Mouse (Mus musculus): ENCODE measurements at regions not wholly inside any gene's neighbourhood (a gene's known extent, or its start where the extent isn't known, plus 50 kb on each side); places are given as distances from the start of the nearest gene placed in this dataset.

DNA sequence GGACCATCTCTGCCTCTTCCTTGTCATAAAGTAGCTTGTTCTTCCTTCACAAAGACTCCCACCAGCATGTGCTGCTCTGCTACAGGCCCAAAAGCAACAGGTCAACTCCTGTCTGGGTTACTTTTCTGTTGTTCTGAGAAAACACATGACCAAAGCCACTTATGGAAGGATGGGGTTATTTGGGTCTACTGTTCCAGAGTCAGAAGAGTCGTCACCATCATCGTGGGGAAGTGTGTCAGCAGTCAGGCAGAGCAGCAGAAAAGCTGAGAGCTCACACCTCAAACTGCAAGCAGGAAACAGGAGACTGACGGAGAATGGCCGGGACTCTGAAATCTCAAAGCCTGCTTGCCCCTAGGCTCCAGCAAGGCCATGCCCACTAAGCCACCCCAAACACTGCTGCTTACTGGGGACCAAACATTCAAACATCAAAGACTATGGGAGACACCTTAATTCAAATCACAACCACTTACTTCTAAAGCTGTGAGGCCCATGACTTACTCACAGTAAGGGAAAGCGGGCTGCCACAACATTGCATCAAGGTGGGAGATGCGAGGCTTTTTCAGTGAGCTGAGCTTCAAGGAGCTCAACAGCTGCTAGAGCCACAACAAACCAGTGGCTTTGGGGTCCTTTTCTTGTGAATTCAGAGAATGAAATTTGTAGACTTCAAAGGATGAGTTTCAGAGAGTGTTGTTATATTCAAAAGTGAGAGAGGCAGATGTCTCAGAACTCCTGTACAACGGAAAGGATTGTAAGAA lies 96.6 kb upstream of the Hs6st1 start:
- Histone ChIP-seq H3K79me2 (ENCODE audit: control insufficient read depth, insufficient read depth) (no peaks in the 10 kb centered on the region), H3K4me3 (ENCODE audit: insufficient read depth, poor library complexity, severe bottlenecking) (no peak overlapping the region), H3K27me3 (ENCODE audit: control insufficient read depth, insufficient read depth, insufficient read length) (no peaks in the 10 kb centered on the region), H3ac (ENCODE audit: control insufficient read depth, insufficient read length, low read depth) (no peak overlapping the region), H3K36me3 (ENCODE audit: control insufficient read depth, insufficient read depth) (no peaks in the 10 kb centered on the region), H3K79me3 (ENCODE audit: low read depth) (no peaks in the 10 kb centered on the region)
- TF ChIP-seq CTCF (IDR thresholded peaks at IDR 0.05; ENCODE audit: control insufficient read depth, insufficient read depth, insufficient read length) (no peak), MYOG (IDR thresholded peaks at IDR 0.05; ENCODE audit: control insufficient read depth, extremely low read depth, insufficient read length) (no peak), USF1 (IDR thresholded peaks at IDR 0.05; ENCODE audit: low read depth) (no peak), FOSL1 (IDR thresholded peaks at IDR 0.05; ENCODE audit: insufficient read depth, low read length, poor library complexity, severe bottlenecking) (no peak), MAX (IDR thresholded peaks at IDR 0.05) (no peak), CEBPB (IDR thresholded peaks at IDR 0.05; ENCODE audit: low read depth) (no peak), MYOD1 (IDR thresholded peaks at IDR 0.05; ENCODE audit: control insufficient read depth, insufficient read length, low read depth) (no peak)

DNA sequence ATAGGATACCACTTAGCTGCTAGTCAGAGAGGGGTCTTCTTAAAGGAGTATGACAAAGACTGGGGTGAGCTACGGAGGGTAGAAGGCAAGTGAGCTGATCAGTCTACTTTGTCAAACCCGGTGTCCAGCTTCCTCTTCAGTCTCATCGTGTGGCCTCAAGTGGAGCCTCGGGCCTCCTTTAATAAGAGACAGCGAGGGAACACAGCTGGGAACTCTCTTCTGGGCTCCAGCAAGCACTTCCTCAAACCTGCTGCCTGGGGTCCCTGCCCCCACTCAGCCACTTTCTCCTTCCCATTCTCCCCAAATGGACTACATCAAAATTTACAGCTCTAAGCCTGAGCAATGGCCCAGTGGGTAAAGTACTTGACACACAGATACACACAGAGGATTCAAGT lies 96.0 kb upstream of the Hs6st1 start:
- TF ChIP-seq MAX (IDR thresholded peaks at IDR 0.05) (no peak), FOSL1 (IDR thresholded peaks at IDR 0.05; ENCODE audit: insufficient read depth, low read length, poor library complexity, severe bottlenecking) (no peak), CTCF (IDR thresholded peaks at IDR 0.05; ENCODE audit: control insufficient read depth, insufficient read depth, insufficient read length) (no peak), MYOG (IDR thresholded peaks at IDR 0.05; ENCODE audit: control insufficient read depth, extremely low read depth, insufficient read length) (no peak), CEBPB (IDR thresholded peaks at IDR 0.05; ENCODE audit: low read depth) (no peak), USF1 (IDR thresholded peaks at IDR 0.05; ENCODE audit: low read depth) (no peak), MYOD1 (IDR thresholded peaks at IDR 0.05; ENCODE audit: control insufficient read depth, insufficient read length, low read depth) (no peak)
- Histone ChIP-seq H3K79me3 (ENCODE audit: low read depth) (no peaks in the 10 kb centered on the region), H3K36me3 (ENCODE audit: control insufficient read depth, insufficient read depth) (no peaks in the 10 kb centered on the region), H3K27me3 (ENCODE audit: control insufficient read depth, insufficient read depth, insufficient read length) (no peaks in the 10 kb centered on the region), H3ac (ENCODE audit: control insufficient read depth, insufficient read length, low read depth) (no peak overlapping the region), H3K79me2 (ENCODE audit: control insufficient read depth, insufficient read depth) (no peaks in the 10 kb centered on the region), H3K4me3 (ENCODE audit: insufficient read depth, poor library complexity, severe bottlenecking) (no peak overlapping the region)

DNA sequence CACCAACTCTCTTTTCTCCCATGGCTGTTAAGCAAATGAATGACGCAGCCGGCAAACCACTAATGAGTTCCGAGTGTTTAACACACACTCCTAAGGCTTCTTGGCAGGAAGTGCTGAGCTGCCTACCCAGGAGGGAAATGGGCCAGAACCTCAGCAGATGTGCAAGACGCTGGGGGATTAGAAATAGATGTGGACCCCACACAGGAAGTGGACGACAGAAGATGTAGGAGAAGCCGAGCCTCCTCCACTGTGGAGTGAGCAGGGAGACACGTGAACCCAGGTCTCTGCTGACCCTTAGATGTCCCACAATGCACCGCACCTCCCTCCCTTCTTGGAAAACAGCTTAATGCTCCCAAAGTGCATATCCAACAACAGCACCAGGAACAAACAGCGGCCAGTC lies 94.8 kb upstream of the Hs6st1 start:
- Histone ChIP-seq H3K27me3 (ENCODE audit: control insufficient read depth, insufficient read depth, insufficient read length) (no peaks in the 10 kb centered on the region), H3K79me2 (ENCODE audit: control insufficient read depth, insufficient read depth) (no peaks in the 10 kb centered on the region), H3K79me3 (ENCODE audit: low read depth) (no peaks in the 10 kb centered on the region), H3K36me3 (ENCODE audit: control insufficient read depth, insufficient read depth) (no peaks in the 10 kb centered on the region), H3ac (ENCODE audit: control insufficient read depth, insufficient read length, low read depth) (no peak overlapping the region), H3K4me3 (ENCODE audit: insufficient read depth, poor library complexity, severe bottlenecking) (no peak overlapping the region)
- TF ChIP-seq MYOD1 (IDR thresholded peaks at IDR 0.05; ENCODE audit: control insufficient read depth, insufficient read length, low read depth) (no peak), CEBPB (IDR thresholded peaks at IDR 0.05; ENCODE audit: low read depth) (no peak), USF1 (IDR thresholded peaks at IDR 0.05; ENCODE audit: low read depth) (no peak), MAX (IDR thresholded peaks at IDR 0.05) (no peak), FOSL1 (IDR thresholded peaks at IDR 0.05; ENCODE audit: insufficient read depth, low read length, poor library complexity, severe bottlenecking) (no peak), CTCF (IDR thresholded peaks at IDR 0.05; ENCODE audit: control insufficient read depth, insufficient read depth, insufficient read length) (no peak), MYOG (IDR thresholded peaks at IDR 0.05; ENCODE audit: control insufficient read depth, extremely low read depth, insufficient read length) (no peak)

DNA sequence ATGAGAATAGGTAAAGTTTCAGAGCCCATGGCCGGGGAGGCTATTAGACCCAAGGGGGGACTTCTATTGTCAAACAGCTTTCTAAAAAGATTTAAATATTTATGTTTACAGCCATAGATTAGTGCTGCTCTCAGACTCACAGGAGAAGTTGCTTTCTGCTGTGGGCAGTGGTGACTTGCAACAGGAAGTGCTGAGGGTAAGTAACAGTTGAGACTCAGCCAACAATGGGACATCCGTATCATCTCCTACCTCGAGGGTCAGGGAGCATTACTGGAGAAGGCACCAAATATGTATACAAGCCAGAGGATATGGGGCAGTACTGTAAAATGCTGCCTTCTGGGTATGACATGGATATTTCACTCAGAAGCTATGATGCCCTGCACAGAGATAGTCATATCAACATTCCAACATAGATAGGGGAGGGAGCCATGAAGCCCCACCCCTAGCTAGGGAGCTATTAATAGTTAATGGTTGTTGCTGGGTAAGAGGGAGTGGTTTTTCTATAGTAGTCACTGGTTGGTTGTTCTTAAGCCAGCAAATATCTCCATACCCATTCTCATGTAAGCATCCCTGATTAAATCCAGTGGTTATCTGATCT lies 92.5 kb upstream of the Hs6st1 start:
- TF ChIP-seq MYOD1 (IDR thresholded peaks at IDR 0.05; ENCODE audit: control insufficient read depth, insufficient read length, low read depth): no peak
- TF ChIP-seq CEBPB (IDR thresholded peaks at IDR 0.05; ENCODE audit: low read depth): no peak
- TF ChIP-seq FOSL1 (IDR thresholded peaks at IDR 0.05; ENCODE audit: insufficient read depth, low read length, poor library complexity, severe bottlenecking): no peak
- no peak for TF ChIP-seq MAX (IDR thresholded peaks at IDR 0.05)
- TF ChIP-seq MYOG (IDR thresholded peaks at IDR 0.05; ENCODE audit: control insufficient read depth, extremely low read depth, insufficient read length): no peak
- TF ChIP-seq CTCF (IDR thresholded peaks at IDR 0.05; ENCODE audit: control insufficient read depth, insufficient read depth, insufficient read length): no peak
- no peak for TF ChIP-seq USF1 (IDR thresholded peaks at IDR 0.05; ENCODE audit: low read depth)
- no peaks in the 10 kb centered on the region for H3K79me2 ChIP-seq (ENCODE audit: control insufficient read depth, insufficient read depth)
- H3ac ChIP-seq (ENCODE audit: control insufficient read depth, insufficient read length, low read depth): no peak overlapping the region
- H3K36me3 ChIP-seq (ENCODE audit: control insufficient read depth, insufficient read depth): no peaks in the 10 kb centered on the region
- no peaks in the 10 kb centered on the region for H3K79me3 ChIP-seq (ENCODE audit: low read depth)
- H3K4me3 ChIP-seq (ENCODE audit: insufficient read depth, poor library complexity, severe bottlenecking): no peak overlapping the region
- H3K27me3 ChIP-seq (ENCODE audit: control insufficient read depth, insufficient read depth, insufficient read length): no peaks in the 10 kb centered on the region

DNA sequence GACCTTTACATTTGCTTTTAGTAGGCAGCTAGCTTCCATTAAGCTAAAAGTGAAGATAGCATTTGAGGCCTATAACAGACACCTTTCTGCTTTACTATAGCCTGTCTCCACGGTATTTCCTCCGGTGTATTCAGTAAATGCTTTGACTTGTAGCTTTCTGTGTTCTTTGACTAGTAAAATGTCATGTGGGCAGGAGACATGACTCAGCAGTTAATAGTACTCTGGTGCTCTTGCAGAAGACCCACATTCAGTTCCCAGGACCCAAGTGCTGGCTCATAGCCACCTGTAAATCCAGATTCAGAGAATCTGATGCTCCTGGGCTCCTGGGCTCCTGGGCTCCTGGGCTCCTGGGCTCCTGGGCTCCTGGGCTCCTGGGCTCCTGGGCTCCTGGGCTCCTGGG lies 91.7 kb upstream of the Hs6st1 start:
- H3ac ChIP-seq (ENCODE audit: control insufficient read depth, insufficient read length, low read depth): no peak overlapping the region
- H3K4me3 ChIP-seq (ENCODE audit: insufficient read depth, poor library complexity, severe bottlenecking): no peak overlapping the region
- no peaks in the 10 kb centered on the region for H3K79me3 ChIP-seq (ENCODE audit: low read depth)
- H3K27me3 ChIP-seq (ENCODE audit: control insufficient read depth, insufficient read depth, insufficient read length): no peaks in the 10 kb centered on the region
- H3K36me3 ChIP-seq (ENCODE audit: control insufficient read depth, insufficient read depth): no peaks in the 10 kb centered on the region
- TF ChIP-seq USF1 (IDR thresholded peaks at IDR 0.05; ENCODE audit: low read depth): peak; percentile 52
- no peak for TF ChIP-seq MYOD1 (IDR thresholded peaks at IDR 0.05; ENCODE audit: control insufficient read depth, insufficient read length, low read depth)
- no peaks in the 10 kb centered on the region for H3K79me2 ChIP-seq (ENCODE audit: control insufficient read depth, insufficient read depth)

All from C2C12 (cell line).